Mouse (Mus musculus) common myeloid progenitor, adult 5-6 weeks (primary cell): ENCODE measurements around the gene Hoxc4. TPM values are rescaled to one million over a fixed set of nuclear protein-coding genes. Genes with fewer than 3 reads are reported as not detected.
A peak's percentile ranks its signal among the peaks of the same experiment; 100 is the strongest.

Source experiments
- ATAC-seq: replicated peaks from 2 replicates; pipeline ENCODE4 v1.8.0; 2016; ENCODE audit warnings: low read depth, mild to moderate bottlenecking, moderate TSS enrichment, inconsistent platforms; ENCODE audit not compliant: poor library complexity, severe bottlenecking
- total RNA-seq: library from RNA; stranded (forward); fragments of 200-1000, 187-1606 nt; gene quantifications from 2 replicates; pipeline ENCODE4 v1.2.3, GENCODE M21; 2017

The Hoxc4 gene
- total RNA-seq, 1 experiment from 2014 or later, result not detected

DNA sequence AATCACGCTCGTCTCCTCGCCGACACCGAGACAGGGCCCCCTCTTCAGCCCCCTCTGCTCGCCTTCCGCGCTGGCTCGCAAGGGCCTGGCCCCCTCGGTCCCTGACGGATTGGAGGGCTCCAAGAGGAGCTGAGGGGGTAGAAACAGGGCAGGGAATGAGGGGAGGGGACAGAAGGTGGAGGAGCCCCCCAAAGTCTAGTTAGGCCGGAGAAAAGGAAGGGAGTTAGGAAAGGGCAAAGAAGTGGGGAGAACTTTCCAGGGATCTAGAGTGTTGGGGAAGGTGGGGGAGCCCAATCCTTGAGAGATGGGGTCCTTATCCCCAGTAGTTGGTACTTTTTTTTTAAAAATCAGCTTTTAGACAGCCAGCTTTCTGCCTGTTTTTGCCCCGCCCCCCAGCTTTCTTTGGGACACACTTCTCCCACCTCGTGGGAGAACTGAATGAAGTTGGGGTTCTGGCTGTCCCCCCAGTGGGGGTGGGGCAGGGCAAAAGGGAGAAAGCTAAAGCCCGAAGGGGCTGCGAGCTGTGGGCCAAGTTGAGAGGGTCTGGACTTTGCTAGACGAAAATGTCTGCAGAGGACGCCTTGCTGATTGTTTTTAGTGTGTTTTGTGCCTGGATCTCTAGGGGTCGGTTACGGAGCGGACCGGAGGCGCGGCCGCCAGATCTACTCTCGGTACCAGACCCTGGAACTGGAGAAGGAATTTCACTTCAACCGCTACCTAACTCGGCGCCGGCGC, 8.5 kb upstream of the Hoxc4 start:
- ATAC-seq, result no peak

GRCm38 (mm10) chr15:103010847-103011555, 7.7 kb upstream of the Hoxc4 start:
- no peak for ATAC-seq

- ATAC-seq, result no peak
Observed at GRCm38 (mm10) chr15:103011928-103012486, 6.7 kb upstream of the Hoxc4 start.

DNA sequence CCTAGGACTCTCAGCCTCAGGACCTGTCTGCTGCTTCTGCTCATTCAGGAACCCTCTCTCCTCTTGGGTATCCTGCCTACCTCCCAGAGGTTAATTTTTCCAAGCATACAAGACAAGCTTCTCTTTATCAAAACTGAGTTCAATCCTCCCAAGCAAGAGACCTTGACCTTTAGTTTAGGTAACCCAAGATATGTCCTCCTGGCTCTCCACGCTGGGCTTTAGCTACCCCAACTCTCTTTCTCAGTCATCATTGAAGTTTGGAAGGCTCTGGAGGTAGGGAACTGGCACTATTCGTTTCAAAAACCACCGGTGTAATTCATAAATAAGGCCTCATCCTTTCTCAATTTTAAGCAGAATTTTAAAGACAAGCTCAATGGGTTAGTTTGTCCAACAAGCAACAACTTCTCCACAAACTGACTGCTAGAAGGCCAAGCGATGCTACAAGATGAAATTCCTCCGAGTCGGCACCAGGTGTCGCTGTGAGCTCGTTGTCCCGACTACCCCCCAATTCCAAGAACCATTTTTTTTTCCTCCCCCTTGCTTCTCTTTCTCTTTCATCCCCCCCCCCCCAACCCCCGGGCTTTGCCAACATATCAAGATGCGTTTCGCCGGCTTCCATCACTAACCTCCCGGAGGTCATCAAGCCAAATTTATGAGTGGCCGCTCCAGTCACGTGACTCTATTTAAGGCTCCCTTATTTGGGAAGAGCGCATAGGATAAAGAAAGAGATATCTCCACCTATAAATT, 5.3 kb upstream of the Hoxc4 start:
- peak; percentile 61 for ATAC-seq

DNA sequence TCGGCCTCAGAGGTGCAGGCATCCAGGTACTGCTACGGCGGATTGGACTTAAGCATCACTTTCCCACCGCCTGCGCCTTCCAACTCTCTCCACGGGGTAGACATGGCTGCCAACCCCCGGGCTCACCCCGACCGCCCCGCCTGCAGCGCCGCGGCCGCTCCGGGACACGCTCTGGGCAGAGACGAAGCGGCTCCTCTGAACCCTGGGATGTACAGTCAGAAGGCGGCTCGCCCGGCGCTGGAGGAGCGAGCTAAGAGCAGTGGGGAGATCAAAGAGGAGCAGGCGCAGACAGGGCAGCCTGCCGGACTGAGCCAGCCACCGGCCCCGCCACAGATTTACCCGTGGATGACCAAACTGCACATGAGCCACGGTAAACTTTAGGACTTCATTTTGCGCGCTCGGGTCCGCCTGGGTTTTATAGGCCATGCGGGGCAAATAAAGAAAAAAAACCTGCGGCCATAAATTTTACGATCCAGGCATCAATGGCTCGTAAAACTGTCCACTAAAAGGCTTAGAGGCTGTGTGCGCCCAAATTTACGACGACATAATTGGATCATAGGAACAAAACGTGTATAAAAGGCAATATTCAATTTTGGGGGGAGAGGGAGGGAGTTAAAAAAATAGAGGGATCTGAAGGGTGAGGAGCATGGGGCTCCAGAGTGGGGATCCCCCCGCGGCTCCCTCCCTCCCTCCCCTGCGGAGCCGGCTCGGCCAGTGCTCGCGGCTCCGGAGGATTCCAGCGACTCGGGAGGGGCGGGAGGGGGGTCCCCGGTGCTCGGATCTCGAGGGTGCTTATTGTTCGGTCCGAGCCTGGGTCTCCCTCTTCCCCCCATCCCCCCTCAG, 4.3 kb upstream of the Hoxc4 start:
- ATAC-seq, result no peak

DNA sequence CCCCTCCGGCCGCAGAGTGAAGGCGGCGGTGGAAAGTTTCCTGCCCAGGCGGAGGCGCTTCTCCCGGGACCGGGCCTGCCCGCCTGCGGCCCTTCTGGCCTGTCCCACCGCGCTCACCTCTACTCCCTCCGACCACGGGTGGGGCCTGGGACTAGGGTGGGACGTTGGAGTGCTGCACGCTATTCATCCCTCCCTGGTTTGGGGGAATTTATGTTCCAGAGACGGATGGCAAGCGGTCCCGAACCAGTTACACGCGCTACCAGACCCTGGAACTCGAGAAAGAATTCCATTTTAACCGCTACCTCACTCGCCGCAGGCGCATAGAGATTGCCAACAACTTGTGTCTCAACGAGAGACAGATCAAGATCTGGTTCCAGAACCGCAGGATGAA, 3.7 kb upstream of the Hoxc4 start:
- ATAC-seq, result no peak

DNA sequence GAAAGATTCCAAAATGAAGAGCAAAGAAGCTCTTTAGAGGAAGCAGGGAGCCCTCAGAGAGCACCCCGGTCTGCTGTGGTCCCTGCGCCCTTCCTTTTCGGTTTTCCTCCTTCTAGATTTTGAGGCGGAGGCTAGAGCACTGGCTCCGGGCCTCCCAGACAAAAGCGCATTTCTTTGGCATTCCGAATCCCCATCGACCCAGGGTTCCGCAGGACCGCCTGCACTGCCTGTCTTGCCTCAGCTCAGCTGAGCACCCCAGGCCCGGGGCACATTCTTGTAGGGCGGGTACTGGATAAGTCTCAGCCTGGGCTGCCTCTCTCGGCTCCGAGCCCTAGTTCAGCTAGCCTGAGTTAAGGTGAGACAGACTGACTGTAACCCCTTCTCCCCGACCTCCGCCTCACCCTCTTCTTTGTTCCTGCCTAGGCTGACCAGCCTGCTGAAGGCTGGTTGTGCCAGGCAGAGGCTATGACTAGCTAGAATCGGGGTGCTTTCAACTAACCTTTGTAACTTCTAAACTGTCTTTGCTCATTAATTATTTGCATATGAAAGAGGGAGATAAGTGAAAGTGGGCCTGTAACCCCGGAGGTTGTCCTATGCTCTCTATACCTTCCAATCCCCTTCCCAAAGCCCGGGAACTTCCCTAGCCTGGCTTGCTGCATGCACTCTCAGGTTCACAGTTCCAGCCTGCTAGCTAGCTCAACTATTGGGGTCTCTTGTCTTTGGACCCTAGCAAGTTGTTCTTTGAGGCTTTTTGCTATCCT, 3.1 kb upstream of the Hoxc4 start:
- no peak for ATAC-seq

GRCm38 (mm10) chr15:103020899-103021418, 2.2 kb downstream of the Hoxc4 start:
- ATAC-seq, result no peak

GRCm38 (mm10) chr15:103021544-103021943, 2.8 kb downstream of the Hoxc4 start:
- ATAC-seq, result no peak

DNA sequence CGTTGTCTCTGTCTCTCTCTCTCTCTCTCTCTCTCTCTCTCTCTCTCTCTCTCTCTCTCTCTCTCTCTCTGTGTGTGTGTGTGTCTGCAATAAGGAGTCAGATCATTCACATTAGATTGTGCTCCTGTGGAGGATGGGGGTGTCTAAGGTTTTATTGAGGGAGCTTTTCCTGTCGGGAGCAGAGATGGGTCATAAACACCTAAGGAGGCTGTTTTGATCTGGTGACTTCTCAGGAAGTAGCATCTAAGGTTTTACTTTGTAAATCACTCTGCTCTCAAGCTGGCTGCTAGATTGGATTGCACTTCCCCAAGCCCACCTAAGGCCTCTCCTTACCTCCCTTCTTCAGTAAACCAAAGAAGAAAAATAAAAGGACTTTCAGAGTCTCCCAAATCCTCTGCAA, 5.4 kb downstream of the Hoxc4 start:
- ATAC-seq, result no peak

GRCm38 (mm10) chr15:103027266-103028235, 8.8 kb downstream of the Hoxc4 start:
- ATAC-seq, result no peak

DNA sequence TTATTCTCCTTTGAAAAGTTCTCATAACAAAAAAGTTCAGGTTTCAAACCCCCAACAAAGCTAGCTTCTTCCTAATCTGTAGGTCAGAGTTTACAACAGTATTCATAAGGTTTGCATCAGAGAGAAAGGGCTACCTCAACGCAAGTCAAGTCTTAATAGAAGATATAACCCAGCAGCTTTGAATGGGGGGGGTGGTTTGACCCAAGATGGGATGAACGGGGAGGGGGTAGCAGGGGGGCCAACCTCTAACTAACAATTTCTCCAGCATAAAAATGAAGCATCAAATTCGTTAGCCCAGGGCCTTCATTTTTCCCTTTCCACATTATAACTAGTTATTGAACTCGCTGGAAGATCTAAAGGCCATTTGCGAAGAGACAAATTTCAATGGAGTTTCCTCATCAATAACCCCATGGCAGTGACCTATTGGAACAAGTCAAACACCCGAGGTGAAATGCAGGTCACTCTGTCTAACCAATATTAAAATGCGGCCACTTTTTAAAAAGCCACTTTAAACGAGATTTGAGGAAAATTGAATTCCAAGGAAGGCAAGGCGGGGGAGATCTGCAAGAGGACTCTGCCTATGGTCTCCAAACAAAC, 10.3 kb downstream of the Hoxc4 start:
- ATAC-seq, result no peak

DNA sequence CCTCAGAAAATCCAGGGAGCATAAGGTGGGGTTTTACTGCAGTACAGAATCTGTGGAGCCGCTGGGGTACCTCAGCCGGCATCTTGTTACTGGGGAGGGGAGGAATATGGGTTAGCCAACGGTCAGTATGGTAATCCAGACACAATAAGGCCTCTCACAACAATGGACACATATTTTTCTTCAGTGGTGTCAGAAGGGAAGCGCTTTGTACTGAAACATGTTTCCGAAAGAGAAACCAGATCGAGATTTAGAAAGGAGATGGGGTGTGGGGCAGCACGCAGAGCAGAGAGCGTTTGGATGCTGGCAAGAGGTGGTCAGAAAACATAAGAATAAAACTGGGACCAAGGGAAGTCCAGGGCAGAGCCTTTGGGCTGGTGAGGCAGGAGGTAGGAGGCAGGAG, 11.4 kb downstream of the Hoxc4 start:
- ATAC-seq, result no peak

DNA sequence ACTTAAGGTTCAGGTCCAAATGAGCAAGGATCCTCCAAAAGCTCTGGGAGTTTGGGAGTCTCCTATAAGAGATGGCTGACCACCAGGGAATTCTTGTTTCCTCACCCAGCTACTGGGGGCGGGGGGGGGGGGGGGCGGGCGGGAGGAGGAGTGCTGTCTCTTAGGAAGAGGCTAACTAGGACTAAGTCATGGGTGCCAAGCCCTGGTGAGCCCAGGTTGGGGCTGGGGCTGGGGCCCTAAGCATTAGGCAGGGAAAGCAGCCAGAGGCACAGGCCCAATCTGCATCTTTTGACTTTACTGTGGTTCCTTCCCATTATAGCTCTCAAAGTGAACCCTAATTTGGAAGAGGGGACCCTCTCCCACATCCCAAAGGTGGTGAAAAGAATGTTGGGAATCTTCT, 13.4 kb downstream of the Hoxc4 start:
- ATAC-seq, result no peak

- no peak for ATAC-seq
Observed at GRCm38 (mm10) chr15:103032646-103033575, 14.2 kb downstream of the Hoxc4 start.

DNA sequence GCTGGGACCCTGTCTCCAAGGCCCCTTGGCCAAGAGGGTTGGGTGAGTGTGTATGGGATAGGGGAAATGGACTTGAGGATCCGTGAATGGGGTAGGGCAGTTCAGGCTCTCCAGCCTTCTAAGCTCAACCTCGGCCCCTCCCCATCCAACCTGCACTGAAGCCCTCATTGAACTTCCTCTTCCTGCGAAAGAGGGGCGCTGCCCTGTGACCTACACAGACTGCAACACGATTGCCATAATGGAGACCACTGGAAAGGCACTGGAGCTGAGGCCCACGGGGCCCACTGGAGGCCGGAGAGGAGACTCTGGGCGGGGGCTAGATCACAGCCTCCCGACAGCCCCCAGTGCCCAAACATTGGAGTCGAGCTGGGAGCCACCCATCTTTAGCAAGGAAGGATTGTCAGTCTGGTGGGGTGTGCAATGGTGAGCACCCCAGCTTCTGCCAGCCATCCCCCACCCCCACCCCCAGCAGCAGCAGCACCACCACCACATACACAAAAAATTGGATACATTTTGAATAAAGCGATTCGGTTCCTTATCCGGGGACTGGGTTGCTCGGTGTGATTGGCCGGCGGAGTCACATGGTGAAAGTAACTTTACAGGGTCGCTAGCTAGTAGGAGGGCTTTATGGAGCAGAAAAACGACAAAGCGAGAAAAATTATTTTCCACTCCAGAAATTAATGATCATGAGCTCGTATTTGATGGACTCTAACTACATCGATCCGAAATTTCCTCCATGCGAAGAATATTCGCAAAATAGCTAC, 15.5 kb downstream of the Hoxc4 start:
- ATAC-seq, result 0 out of 2 replicates have a peak, but pooled peaks have one; percentile 45
